Mouse (Mus musculus) kidney, postnatal 0 days (tissue): ENCODE measurements at regions not wholly inside any gene's neighbourhood (a gene's known extent, or its start where the extent isn't known, plus 50 kb on each side); places are given as distances from the start of the nearest gene placed in this dataset.
A peak's percentile ranks its signal among the peaks of the same experiment; 100 is the strongest.

ENCODE experiments used
- ATAC-seq: fragments of 200-750 bp; cut with Nextera tagmentation; replicated peaks from 2 replicates; pipeline ENCODE4 v1.8.0; 2017; ENCODE audit warnings: low read depth, moderate number of reproducible peaks, moderate TSS enrichment, moderate library complexity; ENCODE audit not compliant: low FRiP score
- DNase-seq: peaks from one replicate; pipeline ENCODE4 v3.0.0-alpha.2; 2016; ENCODE audit warnings: low spot score
- H3K27ac ChIP-seq: fragments of 300-500 bp; sonication (generic); 2 replicates; pipeline ENCODE4 v1.5.1; 2014; ENCODE audit warnings: mild to moderate bottlenecking
- H3K27me3 ChIP-seq: fragments of 300-500 bp; sonication (generic); 2 replicates; pipeline ENCODE4 v1.6.1; 2014; ENCODE audit warnings: low read length, mixed read lengths; ENCODE audit not compliant: insufficient read depth
- H3K36me3 ChIP-seq: fragments of 300-500 bp; sonication (generic); 2 replicates; pipeline ENCODE4 v1.6.1; 2014; ENCODE audit warnings: low read length, mixed read lengths; ENCODE audit not compliant: insufficient read depth
- H3K4me1 ChIP-seq: fragments of 300-500 bp; sonication (generic); replicated peaks from 2 replicates; pipeline ENCODE4 v1.6.1; 2014; ENCODE audit warnings: antibody characterized with exemption, low read length, mixed read lengths; ENCODE audit not compliant: insufficient read depth
- H3K4me2 ChIP-seq: fragments of 300-500 bp; sonication (generic); 2 replicates; pipeline ENCODE4 v1.6.1; 2014; ENCODE audit warnings: mild to moderate bottlenecking, low read length, moderate library complexity, mixed read lengths
- H3K4me3 ChIP-seq: fragments of 300-500 bp; sonication (generic); replicated peaks from 2 replicates; pipeline ENCODE4 v1.5.1; 2014; ENCODE audit warnings: low read depth, low read length
- H3K9ac ChIP-seq: fragments of 300-500 bp; sonication (generic); 2 replicates; pipeline ENCODE4 v1.6.1; 2014; ENCODE audit warnings: low read depth, low read length
- H3K9me3 ChIP-seq: fragments of 300-500 bp; sonication (generic); replicated peaks from 2 replicates; pipeline ENCODE4 v1.6.1; 2016; ENCODE audit warnings: low read length, inconsistent platforms, mixed read lengths
- CTCF ChIP-seq: IDR thresholded peaks from 2 replicates; pipeline ENCODE4 v1.5.1; 2016; ENCODE audit warnings: antibody characterized with exemption, low read depth, mild to moderate bottlenecking, moderate library complexity
- WGBS: fragments of 180-500 bp; shearing (Covaris S2); extraction: QIAGEN DNeasy Blood & Tissue Kit; methylation state at CpG from one replicate; pipeline ENCODE4 v1.1.7; 2014; 5-methylcytosine and 5-hydroxymethylcytosine counted together

DNA sequence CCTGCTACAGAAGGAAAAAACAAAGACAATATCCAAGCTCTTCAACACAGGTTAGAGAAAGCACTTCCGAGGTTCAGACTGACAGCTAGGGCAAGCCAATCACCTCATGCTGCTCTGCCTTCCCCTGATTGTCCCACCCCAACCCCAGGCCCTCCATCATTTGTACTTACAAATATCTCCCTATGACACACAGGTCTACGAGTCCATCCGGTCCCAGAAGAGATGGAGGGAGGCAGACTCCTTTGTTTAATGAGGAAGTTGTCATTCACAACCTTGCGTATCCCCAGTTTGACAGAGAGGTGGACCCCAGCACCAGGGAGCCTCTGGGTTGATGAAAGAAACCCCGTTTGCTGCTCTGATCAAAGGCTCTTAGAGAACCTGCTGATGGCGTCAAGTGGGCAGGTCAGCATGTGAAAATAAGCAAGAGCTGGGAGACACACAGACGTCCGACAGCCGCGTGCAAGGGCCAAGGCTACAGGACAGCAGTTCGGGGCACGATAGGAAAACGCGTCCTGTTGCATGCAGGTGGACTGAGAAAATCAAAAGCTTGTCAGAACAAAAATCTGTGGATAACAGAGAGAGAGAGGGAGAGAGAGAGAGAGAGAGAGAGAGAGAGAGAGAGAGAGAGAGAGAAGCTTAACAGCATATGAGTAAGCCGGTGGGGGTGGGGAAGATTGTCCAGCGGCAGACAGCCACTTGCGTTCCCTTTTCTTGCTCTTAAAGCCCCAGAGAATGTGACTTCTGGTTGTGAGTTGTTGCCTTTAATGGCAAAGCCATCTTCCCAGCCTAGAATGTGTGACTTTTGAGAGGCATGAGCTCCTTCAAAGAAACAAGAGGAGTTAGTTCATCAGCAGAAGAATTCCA lies 137.1 kb upstream of the Pkdcc start:
- TF ChIP-seq CTCF, result no peak
- ATAC-seq (0 out of 2 replicates have a peak, but pooled peaks have one; percentile 9), DNase-seq (no peak)
- peak overlapping the region; percentile 34; the same call in 1 of the 2 replicates for H3K27ac ChIP-seq
- H3K9me3 ChIP-seq, result no peaks in the 10 kb centered on the region
- WGBS, result 53% methylated on average over 17 of the region's 17 CpGs
- no peak overlapping the region for H3K4me2 ChIP-seq
- H3K36me3 ChIP-seq, result no peaks in the 10 kb centered on the region
- H3K4me1 ChIP-seq, result peaks cover 21% of the 10 kb centered on the region; the same call in 1 of the 2 replicates
- H3K27me3 ChIP-seq, result no peaks in the 10 kb centered on the region
- H3K4me3 ChIP-seq, result no peak overlapping the region
- H3K9ac ChIP-seq, result no peak overlapping the region

DNA sequence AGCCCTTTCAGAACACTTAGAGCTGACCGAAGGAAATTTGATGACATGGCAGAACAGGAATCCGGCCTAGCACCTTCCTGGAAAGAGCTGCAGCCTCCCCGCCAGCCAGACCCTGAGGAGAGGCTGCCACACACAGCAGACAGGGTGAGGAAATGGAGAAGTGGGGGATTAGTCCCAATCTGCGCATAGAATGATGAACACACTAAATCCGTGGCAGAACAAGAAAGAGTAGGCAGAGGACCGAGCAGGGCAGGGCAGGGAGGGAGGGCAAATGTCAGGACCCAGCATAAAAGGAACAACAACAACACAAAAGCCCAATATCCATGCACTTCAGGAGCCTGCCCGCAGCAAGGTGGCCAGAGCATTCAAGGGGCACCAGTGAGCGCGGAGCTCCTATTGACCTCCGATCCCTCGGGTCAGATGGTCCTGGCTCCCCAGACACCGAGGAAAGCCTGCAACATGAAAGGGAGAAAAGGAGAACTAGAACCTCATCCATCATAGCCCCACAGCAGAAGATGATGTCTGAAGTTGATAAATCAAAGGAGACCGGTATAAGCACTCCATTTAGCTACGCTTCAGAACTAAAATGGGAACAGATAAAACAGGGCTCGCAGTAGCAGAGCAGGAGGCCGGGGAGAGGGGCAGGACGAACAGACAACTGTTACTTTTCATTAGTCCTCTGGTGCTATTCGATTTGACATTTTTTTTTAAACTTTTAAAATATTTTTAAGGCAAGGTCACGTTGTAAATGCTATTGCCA lies 136.3 kb upstream of the Pkdcc start:
- no peak for ATAC-seq
- Histone ChIP-seq H3K27me3 (no peaks in the 10 kb centered on the region), H3K9ac (no peak overlapping the region), H3K27ac (peak overlapping the region; percentile 34; the same call in 1 of the 2 replicates), H3K4me1 (peaks cover 21% of the 10 kb centered on the region; the same call in 1 of the 2 replicates), H3K9me3 (no peaks in the 10 kb centered on the region), H3K4me3 (no peak overlapping the region), H3K36me3 (no peaks in the 10 kb centered on the region), H3K4me2 (no peak overlapping the region)
- no peak for TF ChIP-seq CTCF
- peak; percentile 70 for DNase-seq
- WGBS, result 35% methylated on average over 19 of the region's 19 CpGs

DNA sequence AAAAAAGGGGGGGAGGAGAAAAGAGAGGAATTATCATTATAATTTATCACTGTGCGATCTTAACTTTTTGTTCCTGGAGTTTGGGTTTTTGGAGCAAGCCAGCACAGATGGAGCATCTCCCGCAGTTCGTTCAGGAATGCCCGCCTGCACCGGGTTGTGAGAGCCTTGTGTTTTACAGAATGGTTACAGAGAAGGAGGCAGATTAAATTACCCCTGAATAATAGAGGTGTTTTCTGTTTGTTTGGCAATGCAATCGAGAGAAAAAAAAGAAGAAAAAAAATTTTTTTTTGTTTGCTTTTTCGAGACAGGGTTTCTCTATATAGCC lies 135.8 kb upstream of the Pkdcc start:
- no peak overlapping the region for H3K4me3 ChIP-seq
- 57% methylated on average over 7 of the region's 7 CpGs for WGBS
- no peaks in the 10 kb centered on the region for H3K36me3 ChIP-seq
- no peak for DNase-seq
- no peak overlapping the region for H3K4me2 ChIP-seq
- no peak overlapping the region for H3K9ac ChIP-seq
- peaks cover 21% of the 10 kb centered on the region; the same call in 1 of the 2 replicates for H3K4me1 ChIP-seq
- H3K27me3 ChIP-seq, result no peaks in the 10 kb centered on the region
- H3K9me3 ChIP-seq, result no peaks in the 10 kb centered on the region
- no peak overlapping the region for H3K27ac ChIP-seq
- no peak for ATAC-seq
- TF ChIP-seq CTCF, result no peak

DNA sequence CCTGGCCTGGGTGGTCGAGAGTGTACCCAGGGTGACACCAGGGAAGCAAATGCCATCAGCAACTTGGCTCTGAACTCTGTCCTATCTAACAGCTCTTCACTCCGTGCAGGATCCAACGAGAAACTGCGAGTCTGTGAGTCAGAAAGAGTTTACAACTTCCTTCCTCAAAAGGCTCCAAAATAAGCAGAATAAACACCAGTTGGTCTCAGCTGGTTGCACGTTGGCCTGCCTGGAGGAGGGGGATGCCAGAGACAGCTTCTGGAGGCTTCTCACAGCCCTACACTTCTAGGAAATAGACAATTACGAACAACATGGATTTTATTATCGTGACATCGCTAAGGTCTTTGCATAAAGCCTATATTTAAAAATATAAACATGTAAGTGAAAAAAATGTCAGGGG lies 133.4 kb upstream of the Pkdcc start:
- Histone ChIP-seq H3K9ac (no peak overlapping the region), H3K27ac (peak overlapping the region; percentile 63; the same call in 1 of the 2 replicates), H3K4me2 (no peak overlapping the region), H3K9me3 (no peaks in the 10 kb centered on the region), H3K4me1 (peaks cover 21% of the 10 kb centered on the region; the same call in 1 of the 2 replicates), H3K36me3 (no peaks in the 10 kb centered on the region), H3K27me3 (no peaks in the 10 kb centered on the region), H3K4me3 (no peak overlapping the region)
- 26% methylated on average over 8 of the region's 8 CpGs for WGBS
- DNase-seq, result peak; percentile 79
- ATAC-seq, result no peak
- TF ChIP-seq CTCF, result no peak

DNA sequence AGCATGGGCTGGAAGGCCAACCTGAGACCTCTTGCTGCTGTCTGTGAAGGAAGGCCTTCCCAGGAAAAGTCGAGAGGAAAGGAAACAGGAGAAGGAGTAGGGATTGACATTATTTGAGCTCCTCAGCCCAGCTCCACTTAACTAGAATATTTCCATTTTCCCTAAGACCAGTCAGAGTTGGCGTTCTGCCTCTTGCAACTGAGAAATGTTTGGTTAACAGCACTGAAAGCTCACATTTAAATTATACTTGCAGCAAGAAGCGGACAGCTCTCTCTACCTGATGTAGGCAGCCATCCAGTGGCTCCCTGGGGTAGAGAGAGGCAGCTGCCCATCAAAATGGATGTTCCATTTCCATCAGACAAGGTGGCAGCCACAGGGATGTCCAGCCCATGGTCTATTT lies 131.6 kb upstream of the Pkdcc start:
- WGBS, result 39% methylated on average over 3 of the region's 3 CpGs
- Histone ChIP-seq H3K27me3 (no peaks in the 10 kb centered on the region), H3K36me3 (no peaks in the 10 kb centered on the region), H3K9ac (no peak overlapping the region), H3K9me3 (no peaks in the 10 kb centered on the region), H3K27ac (no peak overlapping the region), H3K4me1 (peaks cover 17% of the 10 kb centered on the region; the same call in 1 of the 2 replicates), H3K4me2 (no peak overlapping the region), H3K4me3 (no peak overlapping the region)
- no peak for TF ChIP-seq CTCF
- no peak for DNase-seq
- ATAC-seq, result no peak

DNA sequence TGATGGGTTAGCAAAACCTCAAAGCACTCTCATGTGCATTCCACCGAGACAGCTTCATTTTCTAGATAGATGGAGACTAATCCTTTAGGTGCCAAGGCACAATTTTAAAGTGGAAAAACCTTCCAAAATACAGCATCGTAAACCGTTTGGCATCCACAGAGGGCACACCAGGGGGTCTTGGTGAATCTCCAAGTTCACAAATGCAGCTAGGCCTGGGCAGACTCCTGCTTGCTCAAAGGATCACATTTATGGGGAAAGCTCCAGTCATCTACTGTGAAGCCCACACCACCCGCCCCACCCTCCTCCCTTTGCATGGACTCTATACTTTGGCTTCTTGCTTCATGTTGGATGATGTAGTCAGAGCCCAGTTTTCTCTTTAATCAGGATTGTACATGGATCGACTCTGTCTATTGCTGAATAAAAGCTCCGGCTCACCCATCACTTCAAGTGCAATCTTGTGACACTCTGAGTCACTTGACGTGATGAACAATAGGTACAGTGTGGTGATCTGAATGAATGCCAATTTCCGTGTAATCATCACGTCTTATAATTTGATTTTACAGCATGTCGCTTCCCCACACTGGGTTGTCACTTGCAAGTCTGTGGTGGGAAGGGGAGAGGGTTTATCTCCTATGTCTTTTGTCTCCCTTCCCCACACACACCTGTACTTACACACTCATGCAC lies 129.2 kb upstream of the Pkdcc start:
- Histone ChIP-seq H3K9ac (no peak overlapping the region), H3K4me1 (peaks cover 12% of the 10 kb centered on the region; the same call in 1 of the 2 replicates), H3K4me2 (no peak overlapping the region), H3K27ac (no peak overlapping the region), H3K27me3 (no peaks in the 10 kb centered on the region), H3K9me3 (no peaks in the 10 kb centered on the region), H3K4me3 (no peak overlapping the region), H3K36me3 (no peaks in the 10 kb centered on the region)
- DNase-seq (no peak), ATAC-seq (no peak)
- no peak for TF ChIP-seq CTCF
- 93% methylated on average over 10 of the region's 10 CpGs for WGBS
